Mouse (Mus musculus): ENCODE data around the gene Gm20517. TPM values are rescaled to one million over a fixed set of nuclear protein-coding genes. Genes with fewer than 3 reads are reported as not detected.
A peak's percentile ranks its signal among the peaks of the same experiment; 100 is the strongest.
"Not testable (repeated sequence)": the region's sequence is repeated elsewhere in the genome, so short reads cannot be mapped to it uniquely, and the experiment has no call there.

Gene Gm20517
- total RNA-seq, 1 experiment from 2014 or later, result 7.0 TPM

GRCm38 (mm10) chr17:47617605-47618307 is 6.4 kb downstream of the Gm20517 start:
- ATAC-seq (replicated peaks in 1 of 2; ENCODE audit: insufficient read depth in 1 of 2, low FRiP score in 2 of 2, low TSS enrichment in 1 of 2, low read depth in 1 of 2, poor library complexity in 2 of 2, severe bottlenecking in 2 of 2), result peak in 1 of 2 experiments; percentile 57; a peak in 1 of 4 replicates

GRCm38 (mm10) chr17:47618556-47619311 is 7.3 kb downstream of the Gm20517 start:
- no peak for ATAC-seq (replicated peaks in 1 of 2; ENCODE audit: insufficient read depth in 1 of 2, low FRiP score in 2 of 2, low TSS enrichment in 1 of 2, low read depth in 1 of 2, poor library complexity in 2 of 2, severe bottlenecking in 2 of 2)

GRCm38 (mm10) chr17:47622912-47623554 is 11.6 kb downstream of the Gm20517 start:
- ATAC-seq (replicated peaks in 1 of 2; ENCODE audit: insufficient read depth in 1 of 2, low FRiP score in 2 of 2, low TSS enrichment in 1 of 2, low read depth in 1 of 2, poor library complexity in 2 of 2, severe bottlenecking in 2 of 2), result no peak

GRCm38 (mm10) chr17:47624572-47624971 is 13.2 kb downstream of the Gm20517 start:
- ATAC-seq (replicated peaks in 1 of 2; ENCODE audit: insufficient read depth in 1 of 2, low FRiP score in 2 of 2, low TSS enrichment in 1 of 2, low read depth in 1 of 2, poor library complexity in 2 of 2, severe bottlenecking in 2 of 2), result not testable (repeated sequence)

GRCm38 (mm10) chr17:47625088-47625487 is 13.7 kb downstream of the Gm20517 start:
- no peak for ATAC-seq (replicated peaks in 1 of 2; ENCODE audit: insufficient read depth in 1 of 2, low FRiP score in 2 of 2, low TSS enrichment in 1 of 2, low read depth in 1 of 2, poor library complexity in 2 of 2, severe bottlenecking in 2 of 2)

GRCm38 (mm10) chr17:47626031-47626430 is 14.6 kb downstream of the Gm20517 start:
- no peak for ATAC-seq (replicated peaks in 1 of 2; ENCODE audit: insufficient read depth in 1 of 2, low FRiP score in 2 of 2, low TSS enrichment in 1 of 2, low read depth in 1 of 2, poor library complexity in 2 of 2, severe bottlenecking in 2 of 2)

- ATAC-seq (replicated peaks in 1 of 2; ENCODE audit: insufficient read depth in 1 of 2, low FRiP score in 2 of 2, low TSS enrichment in 1 of 2, low read depth in 1 of 2, poor library complexity in 2 of 2, severe bottlenecking in 2 of 2), result no peak
Measured at GRCm38 (mm10) chr17:47627791-47628190, 16.4 kb downstream of the Gm20517 start.

- peak; percentile 86 to 92 for ATAC-seq (replicated peaks in 1 of 2; ENCODE audit: insufficient read depth in 1 of 2, low FRiP score in 2 of 2, low TSS enrichment in 1 of 2, low read depth in 1 of 2, poor library complexity in 2 of 2, severe bottlenecking in 2 of 2)
Measured at GRCm38 (mm10) chr17:47628851-47629676, 17.7 kb downstream of the Gm20517 start.

- ATAC-seq (replicated peaks in 1 of 2; ENCODE audit: insufficient read depth in 1 of 2, low FRiP score in 2 of 2, low TSS enrichment in 1 of 2, low read depth in 1 of 2, poor library complexity in 2 of 2, severe bottlenecking in 2 of 2), result peak; percentile 9 to 12; a peak in 3 of 4 replicates
Measured at GRCm38 (mm10) chr17:47629717-47630677, 18.6 kb downstream of the Gm20517 start.

- ATAC-seq (replicated peaks in 1 of 2; ENCODE audit: insufficient read depth in 1 of 2, low FRiP score in 2 of 2, low TSS enrichment in 1 of 2, low read depth in 1 of 2, poor library complexity in 2 of 2, severe bottlenecking in 2 of 2), result no peak
Measured at GRCm38 (mm10) chr17:47630678-47631065, 19.3 kb downstream of the Gm20517 start, which contains the start of gene Usp49. Usp49 (plus strand) TSS chr17:47630690.

- no peak for ATAC-seq (replicated peaks in 1 of 2; ENCODE audit: insufficient read depth in 1 of 2, low FRiP score in 2 of 2, low TSS enrichment in 1 of 2, low read depth in 1 of 2, poor library complexity in 2 of 2, severe bottlenecking in 2 of 2)
Measured at GRCm38 (mm10) chr17:47632181-47632840, 20.9 kb downstream of the Gm20517 start.

GRCm38 (mm10) chr17:47633999-47634770 is 22.8 kb downstream of the Gm20517 start:
- no peak for ATAC-seq (replicated peaks in 1 of 2; ENCODE audit: insufficient read depth in 1 of 2, low FRiP score in 2 of 2, low TSS enrichment in 1 of 2, low read depth in 1 of 2, poor library complexity in 2 of 2, severe bottlenecking in 2 of 2)

- no peak for ATAC-seq (replicated peaks in 1 of 2; ENCODE audit: insufficient read depth in 1 of 2, low FRiP score in 2 of 2, low TSS enrichment in 1 of 2, low read depth in 1 of 2, poor library complexity in 2 of 2, severe bottlenecking in 2 of 2)
Measured at GRCm38 (mm10) chr17:47642992-47643391, 31.6 kb downstream of the Gm20517 start.

GRCm38 (mm10) chr17:47646683-47647082 is 35.3 kb downstream of the Gm20517 start:
- ATAC-seq (replicated peaks in 1 of 2; ENCODE audit: insufficient read depth in 1 of 2, low FRiP score in 2 of 2, low TSS enrichment in 1 of 2, low read depth in 1 of 2, poor library complexity in 2 of 2, severe bottlenecking in 2 of 2), result peak; percentile 56 to 74; a peak in 3 of 4 replicates

GRCm38 (mm10) chr17:47648966-47649365 is 37.6 kb downstream of the Gm20517 start:
- ATAC-seq (replicated peaks in 1 of 2; ENCODE audit: insufficient read depth in 1 of 2, low FRiP score in 2 of 2, low TSS enrichment in 1 of 2, low read depth in 1 of 2, poor library complexity in 2 of 2, severe bottlenecking in 2 of 2), result no peak
